Mouse (Mus musculus): ENCODE measurements around the gene Fam214a.

DNA sequence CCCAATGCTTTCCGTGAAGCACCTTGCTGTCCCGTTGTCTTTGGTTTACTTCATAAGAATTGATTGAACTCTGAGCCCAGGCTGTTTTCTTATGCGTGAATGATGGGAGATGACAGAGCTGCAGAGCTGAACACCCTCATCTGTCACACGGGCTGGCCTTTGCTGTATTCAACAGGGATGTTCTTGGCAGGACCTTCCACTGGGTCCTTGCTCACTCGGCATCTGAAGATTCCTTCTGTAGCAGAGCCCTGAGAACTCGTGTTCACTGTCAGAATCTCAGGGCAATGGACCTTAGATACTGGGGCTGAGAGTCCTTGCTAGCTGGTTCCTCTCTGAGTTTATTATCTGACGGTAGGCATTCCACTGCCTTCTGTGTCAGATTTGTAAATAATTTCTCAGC is 25.3 kb downstream of the Fam214a start:
- TF ChIP-seq CTCF (IDR thresholded peaks at IDR 0.05; ENCODE audit: extremely low read depth, insufficient read length, insufficient replicate concordance, low read depth, low read length) (no peak), POLR2A (IDR thresholded peaks at IDR 0.05; ENCODE audit: low read depth, low read length) (no peak)

All from small intestine, adult 2 months (tissue).